Mouse (Mus musculus): ENCODE data around the gene Srsf10.

Gene Srsf10

DNA sequence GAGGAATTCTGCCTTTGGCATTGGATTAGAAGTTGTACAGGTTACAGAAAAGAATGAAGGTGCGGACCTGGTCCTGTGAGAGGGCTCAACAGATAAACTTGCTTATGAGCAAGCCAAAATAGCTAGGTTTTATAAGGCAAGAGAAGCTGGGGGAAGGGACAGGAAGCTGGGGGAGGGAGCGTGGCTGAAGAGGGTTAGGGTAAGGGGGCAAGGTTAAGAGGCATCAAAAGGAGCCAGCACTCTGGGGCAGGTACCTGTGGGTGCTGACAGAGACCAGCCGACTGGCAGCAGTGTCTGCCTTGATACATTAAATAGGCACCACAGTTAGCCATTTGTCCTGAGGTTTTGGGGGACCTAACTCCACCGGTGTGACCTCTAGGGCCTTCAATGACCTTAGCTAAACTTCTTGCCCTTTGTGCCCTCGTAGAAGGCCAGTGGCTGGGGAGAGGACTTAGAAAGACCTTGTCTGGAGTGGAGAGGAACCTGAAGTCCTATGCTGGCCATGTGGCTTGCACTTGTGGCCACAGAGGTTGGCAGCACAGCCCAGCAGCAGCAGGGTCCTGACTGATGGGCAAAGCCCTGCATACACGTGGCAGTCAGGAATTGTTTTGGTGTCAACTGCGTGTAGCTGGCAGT, 28.5 kb downstream of the Srsf10 start:
- DNase-seq (ENCODE audit: low read depth, low spot score) = no peak

DNA sequence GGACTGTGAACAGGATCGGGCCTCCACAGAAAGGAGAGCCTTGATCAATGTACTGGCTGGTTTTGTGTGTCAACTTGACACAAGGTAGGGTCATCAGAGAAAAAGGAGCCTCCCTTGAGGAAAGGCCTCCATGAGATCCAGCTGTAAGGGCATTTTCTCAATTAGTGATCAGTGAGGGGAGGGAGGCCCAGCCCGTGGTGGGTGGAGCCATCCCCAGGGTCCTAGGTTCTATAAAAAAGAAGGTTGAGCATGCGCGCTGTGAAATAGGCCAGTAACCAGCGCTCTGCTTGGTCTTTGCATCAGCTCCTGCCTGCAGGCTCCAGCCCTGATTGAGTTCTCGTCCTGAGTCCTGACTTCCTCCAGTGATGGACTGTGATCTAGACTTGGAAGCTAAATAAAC, 29.0 kb downstream of the Srsf10 start:
- no peak for DNase-seq (ENCODE audit: low read depth, low spot score)

- DNase-seq (ENCODE audit: low read depth, low spot score) = no peak
Measured at GRCm38 (mm10) chr4:135885676-135886075, 30.1 kb downstream of the Srsf10 start.

DNA sequence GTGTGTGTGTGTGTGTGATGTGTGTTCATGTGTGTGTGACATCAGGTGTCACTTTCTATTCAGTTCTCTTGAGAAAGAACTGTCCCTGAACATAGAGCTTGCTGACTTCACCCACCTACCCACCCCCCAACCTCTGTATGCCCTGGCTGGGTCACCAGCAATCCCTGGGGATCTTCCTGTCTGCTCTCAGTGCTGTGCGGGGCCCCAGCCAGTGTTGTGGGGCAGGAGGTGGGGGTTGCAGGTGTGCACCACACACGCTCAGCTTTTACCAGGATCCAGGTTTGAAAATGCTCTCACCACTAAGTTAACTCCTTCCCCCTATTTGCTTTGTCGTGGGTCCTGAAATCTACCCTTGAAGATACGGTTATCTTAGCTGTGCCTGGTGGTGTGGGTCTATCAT, 30.6 kb downstream of the Srsf10 start:
- no peak for DNase-seq (ENCODE audit: low read depth, low spot score)

GRCm38 (mm10) chr4:135888448-135889057, 33.0 kb downstream of the Srsf10 start:
- no peak for DNase-seq (ENCODE audit: low read depth, low spot score)

- DNase-seq (ENCODE audit: low read depth, low spot score) = no peak
Measured at GRCm38 (mm10) chr4:135889146-135889883, 33.8 kb downstream of the Srsf10 start.

DNA sequence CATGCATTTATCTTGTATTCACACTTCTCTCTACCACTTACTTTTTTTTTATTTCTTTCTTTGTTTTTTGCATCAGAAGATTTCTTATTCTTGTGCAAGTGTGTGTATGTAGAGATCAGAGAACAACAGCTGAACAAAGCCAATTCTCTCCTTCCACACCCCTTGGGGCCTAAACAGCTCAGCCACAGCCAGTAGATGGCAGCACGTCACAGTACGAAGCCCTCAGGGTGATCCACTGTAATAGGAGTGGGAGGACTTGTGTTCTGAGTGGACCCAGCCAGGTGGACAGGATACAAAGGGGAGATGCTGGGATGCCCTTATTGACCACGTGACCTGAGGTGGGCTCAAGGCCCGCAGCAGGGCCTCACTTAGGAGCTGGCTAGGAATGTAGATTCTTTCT, 34.3 kb downstream of the Srsf10 start:
- peak; percentile 61 for DNase-seq (ENCODE audit: low read depth, low spot score)

DNA sequence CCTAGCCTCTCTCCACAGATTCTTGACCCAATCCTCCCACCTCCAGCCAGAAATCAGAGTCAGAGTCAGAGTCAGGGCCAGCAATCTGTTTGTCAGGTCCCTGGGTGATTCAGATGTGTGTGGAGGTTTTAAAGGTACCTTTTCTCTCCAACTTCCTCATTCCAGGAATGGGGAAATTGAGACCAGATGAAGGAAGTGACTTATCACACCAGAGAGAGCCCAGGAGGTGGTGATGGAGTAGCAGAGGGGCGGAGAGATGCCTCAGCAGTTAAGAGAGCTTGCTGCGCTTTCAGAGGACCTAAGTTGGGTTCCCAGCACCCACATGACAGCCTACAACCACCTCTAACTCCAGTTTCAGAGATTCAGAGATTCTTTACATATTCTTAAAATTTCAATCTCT, 36.0 kb downstream of the Srsf10 start:
- no peak for DNase-seq (ENCODE audit: low read depth, low spot score)

GRCm38 (mm10) chr4:135892884-135893283, 37.3 kb downstream of the Srsf10 start:
- no peak for DNase-seq (ENCODE audit: low read depth, low spot score)

- no peak for DNase-seq (ENCODE audit: low read depth, low spot score)
Measured at GRCm38 (mm10) chr4:135895071-135895571, 39.6 kb downstream of the Srsf10 start, which contains the start of gene Cnr2. Gene Cnr2, plus strand, starts transcription at chr4:135895394.

DNA sequence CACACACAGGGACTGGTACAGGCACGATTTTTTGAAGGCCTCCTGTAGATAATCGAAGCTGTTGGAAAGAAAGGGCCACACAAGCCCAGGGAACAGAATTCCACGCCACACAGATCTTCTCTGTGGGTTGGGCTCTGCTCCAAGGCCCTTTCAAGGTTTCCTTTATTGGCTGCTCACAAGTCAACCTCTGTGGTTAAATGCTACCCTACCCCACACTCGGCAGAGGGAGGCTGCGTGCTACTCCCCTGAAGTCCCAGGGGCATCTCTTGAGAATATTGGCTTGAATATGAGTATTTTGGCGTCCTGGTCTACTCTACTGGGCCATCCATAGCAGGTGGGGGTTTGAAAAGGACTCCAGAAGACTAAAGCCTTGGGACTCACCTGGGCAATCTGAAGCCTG, 40.6 kb downstream of the Srsf10 start:
- DNase-seq (ENCODE audit: low read depth, low spot score) = no peak

DNA sequence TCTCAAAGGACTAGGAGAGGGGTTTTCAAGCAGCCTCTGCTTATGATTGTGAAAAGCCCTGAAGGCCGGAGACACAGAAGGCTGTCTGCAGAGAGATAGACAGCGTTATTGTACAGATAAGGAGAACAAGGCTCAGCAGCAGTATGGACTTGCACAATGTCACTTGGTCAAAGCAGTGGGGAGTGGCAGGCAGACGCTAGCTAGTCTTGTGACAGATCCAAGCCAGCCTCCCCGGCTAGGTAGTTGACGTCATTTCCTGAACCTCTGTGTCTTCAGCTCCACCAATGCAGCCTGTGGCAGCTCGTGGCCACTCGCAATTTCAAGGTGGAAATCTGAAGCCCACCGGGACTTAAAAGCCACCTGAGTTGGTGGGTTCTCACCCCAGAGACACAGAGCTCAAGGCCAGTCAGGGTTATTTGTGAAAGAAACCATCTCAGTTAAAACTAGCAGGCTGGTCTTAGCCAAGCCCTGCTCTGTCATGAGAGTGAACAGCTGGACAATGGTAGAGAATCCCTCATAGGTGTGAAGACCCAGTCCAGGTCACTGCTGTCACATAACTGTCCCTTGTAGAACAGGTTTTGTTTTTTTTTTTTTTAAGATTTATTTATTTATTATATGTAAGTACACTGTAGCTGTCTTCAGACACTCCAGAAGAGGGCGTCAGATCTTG, 43.0 kb downstream of the Srsf10 start:
- no peak for DNase-seq (ENCODE audit: low read depth, low spot score)

- no peak for DNase-seq (ENCODE audit: low read depth, low spot score)
Measured at GRCm38 (mm10) chr4:135899050-135899448, 43.5 kb downstream of the Srsf10 start.

- DNase-seq (ENCODE audit: low read depth, low spot score) = no peak
Measured at GRCm38 (mm10) chr4:135900008-135900407, 44.5 kb downstream of the Srsf10 start.

DNA sequence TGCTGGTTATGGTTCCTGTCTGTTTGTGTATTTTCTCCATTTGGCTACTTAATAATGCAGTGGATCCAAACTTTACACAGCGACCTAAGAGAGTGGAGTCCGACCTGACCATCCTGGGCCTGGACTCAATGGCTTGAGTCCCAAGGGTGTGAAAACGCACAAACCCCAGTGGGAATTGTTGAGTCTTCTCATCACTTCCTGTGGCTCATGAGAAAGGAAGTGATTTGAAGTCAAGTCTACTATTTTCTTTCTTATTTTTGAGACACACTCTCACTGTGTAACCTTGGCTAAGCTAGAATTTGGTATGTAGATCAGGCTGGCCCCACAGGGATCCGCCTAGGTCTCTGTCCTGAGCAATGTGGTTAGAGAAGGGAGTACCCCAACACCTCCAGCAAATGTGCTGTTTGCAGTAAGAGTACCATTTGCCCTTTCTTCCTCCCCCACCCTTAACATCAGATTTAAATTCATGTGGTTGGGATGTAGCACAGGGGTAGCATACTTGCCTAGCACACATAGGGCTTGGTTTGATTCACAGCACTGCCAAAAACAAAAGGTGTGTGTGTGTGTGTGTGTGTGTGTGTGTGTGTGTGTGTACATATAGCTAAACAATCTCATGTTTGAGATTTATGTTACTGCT, 47.2 kb downstream of the Srsf10 start:
- no peak for DNase-seq (ENCODE audit: low read depth, low spot score)

- no peak for DNase-seq (ENCODE audit: low read depth, low spot score)
Measured at GRCm38 (mm10) chr4:135904810-135905209, 49.3 kb downstream of the Srsf10 start.

DNA sequence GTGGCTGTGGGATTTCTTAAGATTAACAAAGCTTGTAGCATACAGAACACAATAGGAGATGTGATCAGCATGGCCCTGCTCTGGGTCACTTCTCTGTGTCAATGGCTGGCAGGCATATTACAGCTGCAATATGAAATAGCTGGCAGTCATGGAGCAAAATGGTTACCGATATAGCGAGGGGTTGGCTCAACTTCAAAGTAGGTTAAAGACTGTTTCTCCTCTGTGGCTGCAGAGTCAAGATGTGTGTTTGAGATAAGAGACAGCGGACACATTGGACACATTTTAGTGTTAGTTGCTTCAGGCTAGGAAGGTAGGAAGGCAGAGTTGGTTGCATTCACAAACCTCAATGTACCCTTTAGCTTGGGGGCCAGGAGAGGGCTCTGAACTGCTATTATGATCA, 51.1 kb downstream of the Srsf10 start:
- no peak for DNase-seq (ENCODE audit: low read depth, low spot score)

- DNase-seq (ENCODE audit: low read depth, low spot score) = no peak
Measured at GRCm38 (mm10) chr4:135909326-135910066, 53.9 kb downstream of the Srsf10 start.

DNA sequence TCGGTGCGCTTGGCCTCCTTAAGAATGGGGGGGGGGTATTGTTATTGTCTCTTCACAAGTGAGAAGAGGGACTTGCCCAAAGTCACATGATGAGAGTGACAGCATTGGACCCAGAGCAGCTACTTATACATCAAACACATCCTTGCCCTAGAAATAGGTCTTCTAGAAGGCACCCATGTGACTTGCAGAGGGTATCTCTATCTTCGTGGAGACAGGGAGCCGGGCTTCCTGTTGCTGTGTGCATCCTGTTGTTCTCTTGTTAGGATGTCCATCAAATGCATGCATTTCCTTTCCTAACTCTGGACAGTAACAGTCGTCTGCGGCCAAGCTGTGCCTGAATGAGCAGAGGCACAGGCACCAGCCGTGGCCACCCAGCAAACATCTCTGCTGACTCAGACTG, 56.0 kb downstream of the Srsf10 start:
- DNase-seq (ENCODE audit: low read depth, low spot score) = no peak

GRCm38 (mm10) chr4:135912164-135912563, 56.6 kb downstream of the Srsf10 start:
- DNase-seq (ENCODE audit: low read depth, low spot score) = no peak

DNA sequence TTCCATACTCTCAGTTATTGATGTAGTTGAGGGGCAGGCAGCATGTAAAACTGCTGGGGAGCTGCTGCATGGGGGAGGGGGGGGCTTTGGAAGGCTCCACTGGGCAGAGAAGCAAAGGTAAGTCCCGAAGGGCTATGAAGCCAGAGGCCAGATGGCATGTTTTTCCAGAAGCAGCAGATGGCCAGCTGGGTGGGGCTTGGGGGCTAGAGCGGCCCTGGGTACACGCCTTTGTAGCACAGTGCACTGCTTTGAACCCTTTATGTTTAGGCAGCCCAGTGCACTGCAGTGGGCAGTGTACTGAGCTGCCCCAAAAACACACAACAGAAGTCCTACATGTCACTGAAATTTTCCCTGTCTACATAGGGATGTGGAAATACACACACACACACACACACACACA, 57.3 kb downstream of the Srsf10 start:
- no peak for DNase-seq (ENCODE audit: low read depth, low spot score)

All from skeletal muscle tissue, adult 2 months (tissue).